Mouse (Mus musculus): ENCODE data around the gene Tbc1d1.

DNA sequence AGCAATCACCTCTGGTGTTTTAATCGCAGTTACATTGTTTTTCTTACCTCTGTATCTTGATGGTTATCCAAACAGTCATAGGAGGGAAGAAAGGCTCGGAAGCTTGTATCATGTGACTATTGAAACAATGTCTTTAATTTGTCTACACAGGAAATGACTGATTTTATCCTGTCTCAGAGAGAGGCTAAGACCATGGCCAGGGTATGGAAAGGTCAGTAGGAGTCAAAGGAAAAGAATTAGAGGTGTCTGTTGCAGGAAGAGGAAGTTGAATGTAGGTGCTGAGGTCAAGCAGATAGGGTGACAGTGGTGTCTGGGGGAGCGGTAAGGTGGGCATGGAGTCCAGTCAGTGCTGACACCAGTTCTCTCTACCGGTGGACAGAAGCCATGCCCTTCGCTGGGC lies 45.0 kb downstream of the Tbc1d1 start:
- TF ChIP-seq POLR2AphosphoS2 (IDR thresholded peaks at IDR 0.05; ENCODE audit: low read depth, low read length), result no peak
- TF ChIP-seq POLR2A (IDR thresholded peaks at IDR 0.05; ENCODE audit: low read depth, low read length), result no peak
- no peak for TF ChIP-seq MAFK (IDR thresholded peaks at IDR 0.05; ENCODE audit: insufficient replicate concordance, low read length)
- TF ChIP-seq CTCF (conservative IDR thresholded peaks at IDR 0.05 in 1 of 2, IDR thresholded peaks at IDR 0.05 in 1 of 2; ENCODE audit: low read depth in 2 of 2, low read length in 2 of 2), result no peak
- no peak for TF ChIP-seq EP300 (IDR thresholded peaks at IDR 0.05; ENCODE audit: low read length)
- no peak for TF ChIP-seq JUN (IDR thresholded peaks at IDR 0.05; ENCODE audit: insufficient read depth, low read depth, low read length)
- TF ChIP-seq MAZ (IDR thresholded peaks at IDR 0.05; ENCODE audit: low read depth, low read length), result no peak
